Mouse (Mus musculus): Measurements from ENCODE around the gene Scgb2b17.
"Not testable (repeated sequence)": the region's sequence is repeated elsewhere in the genome, so short reads cannot be mapped to it uniquely, and the experiment has no call there.

The Scgb2b17 gene

GRCm38 (mm10) chr7:33056461-33056860 is at the start of gene Scgb2b17:
TSS of gene Scgb2b17 (minus strand) at chr7:33056561.
- not testable (repeated sequence) for DNase-seq (ENCODE audit: low read depth, low spot score)

GRCm38 (mm10) chr7:33063149-33063548 is 6.8 kb upstream of the Scgb2b17 start, which contains the start of gene Scgb1b17:
TSS of gene Scgb1b17 (plus strand) at chr7:33063449.
- not testable (repeated sequence) for DNase-seq (ENCODE audit: low read depth, low spot score)

Measured in WW6 (cell line).